Mouse (Mus musculus): Measurements from ENCODE around the gene Vac14. TPM values are rescaled to one million over a fixed set of nuclear protein-coding genes. Genes with fewer than 3 reads are reported as not detected.
A peak's percentile ranks its signal among the peaks of the same experiment; 100 is the strongest.

Vac14 gene
- polyA plus RNA-seq, 2 experiments: 19.1 to 24.8 TPM

DNA sequence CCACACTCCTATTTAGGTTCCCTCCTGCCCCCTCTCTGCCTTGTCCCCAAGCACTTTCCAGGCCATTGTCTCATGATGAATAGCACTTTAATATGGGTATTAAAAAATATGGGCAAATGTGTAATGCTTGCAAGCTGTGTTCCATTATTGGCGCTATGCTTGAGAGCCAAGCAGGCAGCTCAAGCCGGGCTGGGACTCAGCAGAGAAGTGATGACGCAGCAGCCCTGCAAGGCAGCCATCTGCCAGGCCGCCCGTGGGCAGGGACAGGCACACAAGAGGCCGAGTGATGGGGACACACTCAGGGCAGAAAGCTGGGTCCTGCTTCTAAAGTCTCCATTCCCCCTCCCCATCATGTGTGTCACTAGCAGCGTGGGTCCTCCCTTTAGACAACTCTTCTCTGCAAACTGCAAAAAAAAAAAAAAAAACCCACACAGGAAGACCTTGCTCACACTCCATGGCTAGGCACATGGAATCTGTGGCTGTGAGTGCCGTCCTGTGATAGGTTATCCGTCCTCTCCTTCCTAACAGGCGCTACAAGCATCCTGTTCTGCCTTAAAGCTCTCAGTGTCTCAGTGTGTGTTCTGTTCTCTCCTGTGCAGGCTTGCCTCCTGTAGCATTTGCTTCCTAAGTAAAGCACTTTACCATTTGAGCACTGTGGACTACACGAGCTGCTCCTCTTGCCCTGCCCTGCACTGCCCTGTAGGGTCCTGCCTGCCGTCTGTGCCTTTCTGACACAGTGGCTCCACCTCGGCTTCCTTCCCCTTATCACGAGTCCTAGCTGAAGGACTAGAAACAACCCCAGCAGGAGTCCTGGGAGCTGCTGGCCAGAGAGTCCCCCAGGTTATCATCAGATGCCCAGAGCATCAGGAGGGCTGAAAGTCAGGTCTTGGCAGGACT is 87.3 kb downstream of the Vac14 start:
- TF ChIP-seq POLR2A (IDR thresholded peaks at IDR 0.05; ENCODE audit: borderline replicate concordance, extremely low read depth, insufficient read depth, insufficient read length): no peak
- Histone ChIP-seq H3K9me3 (ENCODE audit: control insufficient read depth, low read length) (no peaks in the 10 kb centered on the region), H3K36me3 (ENCODE audit: control insufficient read depth, insufficient read depth, low read length) (0 out of 2 replicates have a peak, but pooled peaks cover 3% of the 10 kb centered on the region), H3K27me3 (ENCODE audit: control insufficient read depth, insufficient read depth, low read length) (no peaks in the 10 kb centered on the region), H3K4me2 (replicated peaks; ENCODE audit: low read depth, low read length, severe bottlenecking) (no peak overlapping the region), H3K4me3 (replicated peaks; ENCODE audit: low read length) (no peak overlapping the region), H3K9ac (ENCODE audit: low read depth, low read length, severe bottlenecking) (no peak overlapping the region), H3K27ac (replicated peaks; ENCODE audit: low read depth, low read length) (0 out of 2 replicates have a peak overlapping the region, but pooled peaks have one; percentile 16), H3K4me1 (ENCODE audit: control insufficient read depth, insufficient read depth, low read length) (peaks cover 45% of the 10 kb centered on the region)
- ATAC-seq (ENCODE audit: low FRiP score, low read depth) (peak; percentile 42; the same call in 1 of the 2 replicates), DNase-seq (ENCODE audit: low spot score) (no peak)
- 50% methylated on average over 14 of the region's 14 CpGs for WGBS

DNA sequence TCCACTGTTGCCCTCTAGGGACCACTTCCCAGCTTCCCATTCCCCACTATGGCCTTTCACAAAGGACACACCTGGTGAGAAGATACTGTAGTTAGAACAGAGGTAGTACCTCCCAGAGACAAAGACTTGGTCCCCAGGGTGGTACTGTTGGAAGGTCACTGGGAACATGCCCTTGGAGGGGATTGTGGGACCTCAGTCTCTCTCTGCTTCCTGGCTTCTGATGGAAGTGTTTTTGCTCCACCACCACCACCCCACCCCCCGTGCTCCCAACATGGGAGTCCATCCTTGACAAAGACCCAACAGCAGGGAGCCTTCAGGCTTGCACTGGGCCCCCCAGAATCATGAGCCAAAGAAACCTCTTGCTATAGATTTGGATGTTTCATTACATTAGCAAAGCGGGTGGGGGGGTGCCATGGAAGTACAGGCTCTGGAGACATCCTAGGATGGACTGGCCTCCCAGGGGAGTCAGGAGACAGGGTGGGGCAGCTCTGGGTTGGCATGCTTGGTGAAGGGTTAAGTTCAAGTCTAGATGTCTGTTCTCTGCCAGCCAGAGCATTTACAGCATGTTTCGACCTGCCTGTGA is 88.0 kb downstream of the Vac14 start:
- H3K4me1 ChIP-seq (ENCODE audit: control insufficient read depth, insufficient read depth, low read length): peaks cover 45% of the 10 kb centered on the region
- H3K27me3 ChIP-seq (ENCODE audit: control insufficient read depth, insufficient read depth, low read length): no peaks in the 10 kb centered on the region
- H3K9ac ChIP-seq (ENCODE audit: low read depth, low read length, severe bottlenecking): no peak overlapping the region
- no peaks in the 10 kb centered on the region for H3K9me3 ChIP-seq (ENCODE audit: control insufficient read depth, low read length)
- H3K27ac ChIP-seq (replicated peaks; ENCODE audit: low read depth, low read length): no peak overlapping the region
- peaks cover 10% of the 10 kb centered on the region; the same call in 1 of the 2 replicates for H3K36me3 ChIP-seq (ENCODE audit: control insufficient read depth, insufficient read depth, low read length)
- no peak overlapping the region for H3K4me3 ChIP-seq (replicated peaks; ENCODE audit: low read length)
- no peak for TF ChIP-seq POLR2A (IDR thresholded peaks at IDR 0.05; ENCODE audit: borderline replicate concordance, extremely low read depth, insufficient read depth, insufficient read length)
- ATAC-seq (ENCODE audit: low FRiP score, low read depth) (no peak), DNase-seq (ENCODE audit: low spot score) (no peak)
- no peak overlapping the region for H3K4me2 ChIP-seq (replicated peaks; ENCODE audit: low read depth, low read length, severe bottlenecking)
- 91% methylated on average over 3 of the region's 3 CpGs for WGBS

DNA sequence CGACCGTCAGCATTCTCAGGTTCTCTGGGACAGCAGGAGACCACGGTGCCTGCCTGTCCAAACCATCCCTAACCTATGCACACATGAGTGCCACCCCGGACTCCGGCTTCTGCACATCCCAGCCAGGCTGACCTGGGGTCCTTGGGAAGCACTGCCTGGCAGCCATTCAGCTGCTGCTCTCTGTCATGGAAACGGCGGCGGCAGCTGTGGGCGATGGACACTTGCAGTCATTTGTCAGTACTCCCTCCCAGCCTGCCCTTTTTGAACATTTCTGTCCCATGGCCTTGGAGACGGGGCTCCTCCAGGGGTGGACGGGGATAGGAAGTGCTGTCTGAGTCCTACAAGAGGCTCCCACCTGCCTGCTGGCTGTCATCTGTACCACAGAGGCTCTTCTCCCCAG is 90.0 kb downstream of the Vac14 start:
- DNase-seq (ENCODE audit: low spot score): no peak
- Histone ChIP-seq H3K9me3 (ENCODE audit: control insufficient read depth, low read length) (no peaks in the 10 kb centered on the region), H3K36me3 (ENCODE audit: control insufficient read depth, insufficient read depth, low read length) (peaks cover 20% of the 10 kb centered on the region; the same call in 1 of the 2 replicates), H3K27ac (replicated peaks; ENCODE audit: low read depth, low read length) (no peak overlapping the region), H3K4me1 (ENCODE audit: control insufficient read depth, insufficient read depth, low read length) (peaks cover 29% of the 10 kb centered on the region), H3K4me3 (replicated peaks; ENCODE audit: low read length) (no peak overlapping the region), H3K9ac (ENCODE audit: low read depth, low read length, severe bottlenecking) (no peak overlapping the region), H3K27me3 (ENCODE audit: control insufficient read depth, insufficient read depth, low read length) (no peaks in the 10 kb centered on the region), H3K4me2 (replicated peaks; ENCODE audit: low read depth, low read length, severe bottlenecking) (no peak overlapping the region)
- no peak for ATAC-seq (ENCODE audit: low FRiP score, low read depth)
- TF ChIP-seq POLR2A (IDR thresholded peaks at IDR 0.05; ENCODE audit: borderline replicate concordance, extremely low read depth, insufficient read depth, insufficient read length): no peak
- 83% methylated on average over 11 of the region's 11 CpGs for WGBS

DNA sequence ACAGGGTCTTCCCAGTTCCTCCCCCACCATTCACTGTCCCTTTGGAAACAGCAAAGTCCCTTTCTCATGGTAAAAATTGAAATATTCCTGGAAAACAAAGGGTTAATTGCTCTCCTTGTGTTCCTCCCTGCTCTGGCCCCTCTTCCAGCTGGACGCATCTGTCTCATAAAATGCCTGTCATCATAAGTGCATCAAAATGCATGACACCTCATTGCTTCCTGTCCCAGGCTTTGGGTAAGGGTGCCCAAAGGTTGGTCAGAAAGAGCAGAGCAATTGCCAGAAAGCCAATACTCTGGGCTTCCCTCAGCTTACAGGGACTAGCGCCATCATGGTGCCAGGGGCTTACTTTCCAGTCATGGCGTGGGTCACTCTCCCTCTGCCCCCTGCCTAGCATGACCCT is 92.2 kb downstream of the Vac14 start:
- Histone ChIP-seq H3K36me3 (ENCODE audit: control insufficient read depth, insufficient read depth, low read length) (peaks cover 26% of the 10 kb centered on the region), H3K9ac (ENCODE audit: low read depth, low read length, severe bottlenecking) (0 out of 2 replicates have a peak overlapping the region, but pooled peaks have one; percentile 16), H3K4me3 (replicated peaks; ENCODE audit: low read length) (no peak overlapping the region), H3K27ac (replicated peaks; ENCODE audit: low read depth, low read length) (peak overlapping the region; percentile 58; the same call in 1 of the 2 replicates), H3K9me3 (ENCODE audit: control insufficient read depth, low read length) (no peaks in the 10 kb centered on the region), H3K4me2 (replicated peaks; ENCODE audit: low read depth, low read length, severe bottlenecking) (no peak overlapping the region), H3K27me3 (ENCODE audit: control insufficient read depth, insufficient read depth, low read length) (no peaks in the 10 kb centered on the region), H3K4me1 (ENCODE audit: control insufficient read depth, insufficient read depth, low read length) (peaks cover 17% of the 10 kb centered on the region; the same call in 1 of the 2 replicates)
- TF ChIP-seq POLR2A (IDR thresholded peaks at IDR 0.05; ENCODE audit: borderline replicate concordance, extremely low read depth, insufficient read depth, insufficient read length): no peak
- 60% methylated on average over 3 of the region's 3 CpGs for WGBS
- DNase-seq (ENCODE audit: low spot score): no peak
- ATAC-seq (ENCODE audit: low FRiP score, low read depth): no peak

DNA sequence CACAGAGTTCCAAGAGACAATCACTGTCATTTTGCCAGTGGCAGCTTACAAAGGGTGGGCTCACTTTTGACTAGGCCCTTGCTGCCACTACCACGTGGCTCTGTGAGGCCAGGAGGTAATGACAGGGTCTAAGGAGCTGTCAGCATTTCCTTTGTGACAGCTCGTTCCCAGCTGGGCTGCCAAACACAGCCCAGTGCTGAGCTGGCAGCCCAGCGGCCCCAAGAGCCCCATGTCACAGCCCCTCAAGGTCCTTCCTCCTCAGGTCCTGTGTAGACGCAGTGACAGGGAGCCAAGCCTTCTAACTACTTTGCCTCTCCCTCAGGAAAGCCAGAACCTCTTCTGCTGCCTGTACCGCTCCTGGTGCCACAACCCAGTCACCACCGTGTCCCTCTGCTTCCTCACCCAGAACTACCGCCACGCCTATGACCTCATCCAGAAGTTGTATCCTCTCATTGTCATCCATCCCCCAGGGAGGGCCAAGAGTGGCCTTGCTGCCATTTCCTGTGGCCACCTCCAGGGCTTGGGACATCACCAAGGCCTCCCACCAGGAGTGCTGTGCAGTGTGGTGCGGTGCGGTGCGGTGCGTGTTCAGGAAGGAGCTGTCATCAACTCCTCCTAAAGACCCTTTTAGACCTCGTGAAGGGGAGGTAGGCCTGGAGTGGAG is 93.0 kb downstream of the Vac14 start:
- Histone ChIP-seq H3K27me3 (ENCODE audit: control insufficient read depth, insufficient read depth, low read length) (no peaks in the 10 kb centered on the region), H3K4me1 (ENCODE audit: control insufficient read depth, insufficient read depth, low read length) (peaks cover 20% of the 10 kb centered on the region), H3K9ac (ENCODE audit: low read depth, low read length, severe bottlenecking) (0 out of 2 replicates have a peak overlapping the region, but pooled peaks have one; percentile 16), H3K9me3 (ENCODE audit: control insufficient read depth, low read length) (no peaks in the 10 kb centered on the region), H3K36me3 (ENCODE audit: control insufficient read depth, insufficient read depth, low read length) (peaks cover 26% of the 10 kb centered on the region), H3K4me3 (replicated peaks; ENCODE audit: low read length) (no peak overlapping the region), H3K4me2 (replicated peaks; ENCODE audit: low read depth, low read length, severe bottlenecking) (no peak overlapping the region), H3K27ac (replicated peaks; ENCODE audit: low read depth, low read length) (peak overlapping the region; percentile 58; the same call in 1 of the 2 replicates)
- no peak for TF ChIP-seq POLR2A (IDR thresholded peaks at IDR 0.05; ENCODE audit: borderline replicate concordance, extremely low read depth, insufficient read depth, insufficient read length)
- WGBS: 64% methylated on average over 13 of the region's 13 CpGs
- ATAC-seq (ENCODE audit: low FRiP score, low read depth): no peak
- DNase-seq (ENCODE audit: low spot score): no peak
